Mouse (Mus musculus): ENCODE data around the gene Cmtm4. TPM values are rescaled to one million over a fixed set of nuclear protein-coding genes. Genes with fewer than 3 reads are reported as not detected.
"Not testable (repeated sequence)": the region's sequence is repeated elsewhere in the genome, so short reads cannot be mapped to it uniquely, and the experiment has no call there.

The Cmtm4 gene
- polyA plus RNA-seq, 1 experiment from 2014 or later, result 2.7 TPM

DNA sequence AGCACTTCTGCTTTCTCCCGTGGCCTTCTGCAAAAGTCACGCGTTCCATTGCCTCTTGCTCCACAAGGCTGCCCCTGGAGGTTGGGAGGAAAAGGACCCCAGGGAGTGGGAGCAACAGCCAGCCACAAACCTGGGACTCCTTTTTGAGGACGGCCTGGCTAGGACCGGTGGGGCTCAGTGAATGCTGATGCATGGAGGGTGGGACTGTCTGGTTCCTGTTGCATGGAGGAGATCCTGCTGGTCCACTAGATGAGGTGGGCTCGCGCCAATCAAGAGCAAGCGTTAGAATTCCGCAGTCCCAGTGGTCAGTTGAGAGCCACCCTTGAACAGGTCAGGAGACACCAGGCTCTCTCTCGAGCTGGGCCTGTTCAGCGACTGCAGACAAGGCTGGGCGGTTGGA, 73.7 kb downstream of the Cmtm4 start, which contains the start of gene Cmtm2b:
Gene Cmtm2b, plus strand, starts transcription at position 301 of the 400 bp plus-strand sequence.
- H3K4me1 ChIP-seq (replicated peaks); H3K36me3 ChIP-seq; H3K9me3 ChIP-seq; H3K27me3 ChIP-seq; H3K4me3 ChIP-seq; H3K4me2 ChIP-seq; H3K9ac ChIP-seq; ATAC-seq (ENCODE audit: low FRiP score, low read depth); H3K27ac ChIP-seq (replicated peaks): not testable (repeated sequence)
- 91% methylated on average over 12 of the region's 12 CpGs for WGBS

DNA sequence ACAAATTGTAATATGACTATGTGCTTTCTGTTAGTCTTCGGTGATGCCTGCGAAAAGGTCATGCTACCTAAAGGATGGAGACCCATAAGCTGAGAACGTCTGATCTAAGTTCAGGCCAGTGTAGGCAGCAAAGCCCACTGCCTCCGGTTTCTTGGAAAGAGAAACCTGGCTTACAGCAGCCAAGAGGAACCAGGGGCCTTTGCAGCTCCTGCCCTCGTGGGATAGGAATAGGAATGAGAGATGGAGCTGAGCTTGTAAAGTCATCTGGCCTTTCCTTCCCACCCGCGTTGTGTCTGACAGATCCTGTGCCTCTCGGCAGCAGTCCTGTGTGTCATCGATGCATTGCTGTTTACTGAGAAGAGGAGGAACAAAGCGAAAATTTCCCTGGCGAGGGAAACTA, 74.3 kb downstream of the Cmtm4 start, which contains the start of gene Gm11020:
Gene Gm11020, plus strand, starts transcription at position 301 of the 400 bp plus-strand sequence.
- not testable (repeated sequence) for H3K9ac ChIP-seq; ATAC-seq (ENCODE audit: low FRiP score, low read depth)
- 86% methylated on average over 9 of the region's 11 CpGs for WGBS

DNA sequence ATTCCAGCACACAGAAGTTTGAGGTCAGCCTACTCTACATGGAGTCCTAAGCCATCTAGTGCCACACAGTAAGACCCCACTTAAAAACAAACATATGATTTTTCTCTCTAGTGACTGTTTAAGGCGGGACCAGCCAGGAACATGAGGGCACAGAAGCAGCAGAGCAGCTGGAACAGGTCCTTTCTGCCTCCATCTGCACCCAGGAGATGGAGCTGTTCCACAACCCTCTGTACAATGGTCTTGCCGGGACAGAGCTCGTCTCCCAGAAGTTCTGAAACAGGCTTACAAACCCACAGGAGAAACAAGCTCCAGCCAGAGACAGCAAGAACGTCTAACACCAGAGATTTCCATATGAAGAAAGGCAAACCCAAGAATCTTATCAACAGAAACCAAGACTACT, 82.3 kb downstream of the Cmtm4 start:
- H3K36me3 ChIP-seq, result no peaks in the 10 kb centered on the region
- no peaks in the 10 kb centered on the region for H3K9me3 ChIP-seq
- H3K4me2 ChIP-seq, result no peak overlapping the region
- H3K9ac ChIP-seq, result no peak overlapping the region
- H3K4me1 ChIP-seq (replicated peaks), result no peaks in the 10 kb centered on the region
- no peak overlapping the region for H3K27ac ChIP-seq (replicated peaks)
- no peak overlapping the region for H3K4me3 ChIP-seq
- no peaks in the 10 kb centered on the region for H3K27me3 ChIP-seq
- no peak for ATAC-seq (ENCODE audit: low FRiP score, low read depth)
- 70% methylated on average over 4 of the region's 4 CpGs for WGBS

More for the DNA sequence above, 74.3 kb downstream of the Cmtm4 start, which contains the start of gene Gm11020:
- not testable (repeated sequence) for H3K4me2 ChIP-seq; H3K9me3 ChIP-seq; H3K27ac ChIP-seq (replicated peaks); H3K4me3 ChIP-seq; H3K4me1 ChIP-seq (replicated peaks); H3K36me3 ChIP-seq; H3K27me3 ChIP-seq

- 77% methylated on average over 3 of the region's 3 CpGs for WGBS
- H3K4me2 ChIP-seq; H3K36me3 ChIP-seq; H3K4me3 ChIP-seq; H3K27ac ChIP-seq (replicated peaks); H3K9ac ChIP-seq; H3K4me1 ChIP-seq (replicated peaks); H3K9me3 ChIP-seq; H3K27me3 ChIP-seq; ATAC-seq (ENCODE audit: low FRiP score, low read depth): not testable (repeated sequence)
Observed at GRCm38 (mm10) chr8:104312023-104312422, 83.6 kb downstream of the Cmtm4 start.

DNA sequence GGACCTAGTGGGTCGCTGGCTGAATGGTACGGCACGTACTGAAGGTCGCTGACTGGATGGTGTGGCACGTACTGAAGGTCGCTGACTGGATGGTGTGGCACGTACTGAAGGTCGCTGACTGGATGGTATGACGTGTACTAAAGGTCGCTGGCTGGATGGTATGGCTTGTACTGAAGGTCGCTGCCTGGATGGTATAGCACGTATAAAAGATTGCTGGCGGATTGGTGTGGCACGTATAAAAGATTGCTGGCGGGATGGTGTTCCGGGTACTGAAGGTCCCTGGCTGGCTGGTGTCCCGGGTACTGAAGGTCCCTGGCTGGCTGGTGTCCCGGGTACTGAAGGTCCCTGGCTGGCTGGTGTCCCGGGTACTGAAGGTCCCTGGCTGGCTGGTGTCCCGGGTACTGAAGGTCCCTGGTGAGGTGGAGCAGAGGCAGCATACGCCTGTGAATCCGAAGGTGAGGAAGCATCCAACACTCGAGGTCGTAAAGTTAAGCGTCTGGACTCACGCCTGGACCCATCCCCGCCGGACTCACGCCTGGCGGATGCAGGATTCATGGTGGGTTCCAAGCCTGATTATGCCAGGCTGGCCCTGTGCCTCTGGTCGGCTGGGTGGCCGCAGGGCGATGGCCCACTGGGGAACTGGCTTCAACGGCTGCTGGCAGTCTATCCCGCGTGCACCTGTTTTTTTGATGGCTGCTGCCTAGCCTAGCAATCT, 86.0 kb downstream of the Cmtm4 start, which contains the start of the genes Gm45711 and Cmtm1:
Gene Gm45711, minus strand, starts transcription at position 641 of the 715 bp plus-strand sequence.
Gene Cmtm1, minus strand, starts transcription at position 705 of the 715 bp plus-strand sequence.
- H3K9ac ChIP-seq; H3K9me3 ChIP-seq; H3K4me1 ChIP-seq (replicated peaks); H3K4me3 ChIP-seq; H3K27me3 ChIP-seq; H3K4me2 ChIP-seq; H3K36me3 ChIP-seq; H3K27ac ChIP-seq (replicated peaks): not testable (repeated sequence)
- peak; percentile 38; the same call in 1 of the 2 replicates for ATAC-seq (ENCODE audit: low FRiP score, low read depth)
- 84% methylated on average over 36 of the region's 36 CpGs for WGBS

GRCm38 (mm10) chr8:104308341-104308740, 87.3 kb downstream of the Cmtm4 start:
- H3K9ac ChIP-seq; H3K27ac ChIP-seq (replicated peaks); H3K27me3 ChIP-seq; H3K4me3 ChIP-seq; H3K36me3 ChIP-seq; ATAC-seq (ENCODE audit: low FRiP score, low read depth); H3K9me3 ChIP-seq; H3K4me2 ChIP-seq; H3K4me1 ChIP-seq (replicated peaks): not testable (repeated sequence)
- 64% methylated on average over 6 of the region's 6 CpGs for WGBS

DNA sequence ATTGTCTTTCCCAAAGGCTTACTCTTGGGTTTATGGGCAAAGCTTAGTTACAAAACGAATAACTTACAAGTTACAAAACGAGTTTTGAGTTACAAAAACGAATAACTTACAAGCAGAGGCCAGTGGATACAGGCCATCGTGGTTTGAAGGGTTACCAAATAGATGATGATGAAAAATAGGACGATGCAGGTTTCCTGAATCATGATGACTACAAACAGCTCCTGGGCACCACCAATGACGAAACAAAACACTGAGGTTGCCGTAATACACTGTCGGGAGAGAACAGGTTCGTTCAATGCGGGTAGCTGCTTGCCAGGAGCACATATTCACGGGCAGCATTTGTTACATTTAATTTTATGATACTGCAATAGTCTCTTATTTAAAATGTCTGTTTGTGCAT, 90.6 kb downstream of the Cmtm4 start:
- Histone ChIP-seq H3K4me3 (no peak overlapping the region), H3K9me3 (no peaks in the 10 kb centered on the region), H3K27me3 (no peaks in the 10 kb centered on the region), H3K36me3 (no peaks in the 10 kb centered on the region), H3K9ac (no peak overlapping the region), H3K4me2 (no peak overlapping the region), H3K4me1 (replicated peaks) (peaks cover 7% of the 10 kb centered on the region; the same call in 1 of the 2 replicates), H3K27ac (replicated peaks) (no peak overlapping the region)
- ATAC-seq (ENCODE audit: low FRiP score, low read depth), result no peak
- 91% methylated on average over 11 of the region's 11 CpGs for WGBS

DNA sequence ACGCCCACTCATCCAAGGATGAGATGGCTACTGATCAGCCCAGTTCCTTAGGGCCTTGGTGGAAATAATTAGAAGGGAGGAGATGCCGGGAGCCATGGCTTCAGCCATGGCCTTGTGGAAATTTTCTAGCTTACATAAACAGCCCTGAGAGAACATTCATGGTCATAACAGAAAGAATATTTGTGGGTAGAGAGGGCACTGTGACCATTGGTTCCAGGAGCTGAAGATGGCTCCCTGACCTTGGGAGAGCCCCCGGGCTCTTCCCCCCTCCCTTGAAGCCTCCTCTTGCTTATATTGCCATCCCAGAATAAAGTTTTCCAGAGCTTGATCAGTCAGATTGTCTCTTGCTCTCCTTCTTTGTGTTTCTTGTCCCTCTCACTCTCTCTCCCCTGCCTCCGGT, 93.1 kb downstream of the Cmtm4 start:
- H3K27ac ChIP-seq (replicated peaks); H3K27me3 ChIP-seq; H3K4me2 ChIP-seq; H3K36me3 ChIP-seq; H3K4me3 ChIP-seq; H3K4me1 ChIP-seq (replicated peaks); H3K9ac ChIP-seq; H3K9me3 ChIP-seq; ATAC-seq (ENCODE audit: low FRiP score, low read depth): not testable (repeated sequence)
- WGBS, result 85% methylated on average over 4 of the region's 4 CpGs

DNA sequence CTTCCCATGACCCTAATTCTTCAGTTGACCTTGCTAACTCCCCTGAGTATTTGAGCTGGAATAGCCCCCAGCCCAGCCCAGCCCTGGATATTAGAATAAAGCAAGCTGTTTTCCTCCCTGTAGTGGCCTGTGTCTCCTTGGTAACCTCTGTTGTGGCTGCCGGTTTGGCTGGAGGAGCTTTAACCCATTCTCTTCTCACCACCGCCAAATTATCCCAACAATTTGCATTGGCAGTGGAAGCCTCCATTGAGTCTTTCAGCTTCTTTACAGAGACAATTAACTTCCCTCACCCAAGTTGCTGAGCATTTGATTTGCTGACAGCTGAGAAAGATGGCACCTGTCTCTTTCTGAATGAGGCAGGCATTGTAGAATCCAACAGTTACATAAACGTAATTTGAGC, 94.0 kb downstream of the Cmtm4 start:
- H3K36me3 ChIP-seq; H3K4me1 ChIP-seq (replicated peaks); H3K4me2 ChIP-seq; H3K27me3 ChIP-seq; H3K4me3 ChIP-seq; H3K9me3 ChIP-seq; H3K9ac ChIP-seq; H3K27ac ChIP-seq (replicated peaks): not testable (repeated sequence)
- WGBS, result 2% methylated on average over 3 of the region's 3 CpGs
- ATAC-seq (ENCODE audit: low FRiP score, low read depth), result peak; percentile 73; the same call in 1 of the 2 replicates

Other genes starting within 250 kb of the Cmtm4 start
- 7.1 and 7.4 TPM in 2 replicates for gene Bean1, start 225.4 kb downstream of the Cmtm4 start, polyA plus RNA-seq (2015; fragmentation: Nextera tagmentation; extraction: Ambion mirVana)
- 48.2 and 49.6 TPM in 2 replicates for gene Tk2, start 147.2 kb downstream of the Cmtm4 start, polyA plus RNA-seq (2015; fragmentation: Nextera tagmentation; extraction: Ambion mirVana)
- 35.7 TPM in 2 replicates for gene Cklf, start 144.9 kb downstream of the Cmtm4 start, polyA plus RNA-seq (2015; fragmentation: Nextera tagmentation; extraction: Ambion mirVana)
- not detected in 2 replicates for gene Cmtm2a, start 102.6 kb downstream of the Cmtm4 start, polyA plus RNA-seq (2015; fragmentation: Nextera tagmentation; extraction: Ambion mirVana)
- gene Gm45711, start 85.7 kb downstream of the Cmtm4 start, polyA plus RNA-seq (2015; fragmentation: Nextera tagmentation; extraction: Ambion mirVana), result not detected in 2 replicates
- not detected in 2 replicates for gene Cmtm1, start 85.7 kb downstream of the Cmtm4 start, polyA plus RNA-seq (2015; fragmentation: Nextera tagmentation; extraction: Ambion mirVana)
- gene Gm11020, start 74.2 kb downstream of the Cmtm4 start, polyA plus RNA-seq (2015; fragmentation: Nextera tagmentation; extraction: Ambion mirVana), result not detected in 2 replicates
- not detected in 2 replicates for gene Cmtm2b, start 73.6 kb downstream of the Cmtm4 start, polyA plus RNA-seq (2015; fragmentation: Nextera tagmentation; extraction: Ambion mirVana)
- 39.5 and 44.1 TPM in 2 replicates for gene Cmtm3, start 56.4 kb downstream of the Cmtm4 start, polyA plus RNA-seq (2015; fragmentation: Nextera tagmentation; extraction: Ambion mirVana)
- 106 and 109 TPM in 2 replicates for gene Dync1li2, start 47.2 kb upstream of the Cmtm4 start, polyA plus RNA-seq (2015; fragmentation: Nextera tagmentation; extraction: Ambion mirVana)
- 0.62 and 0.65 TPM in 2 replicates for gene Terb1, start 114.1 kb upstream of the Cmtm4 start, polyA plus RNA-seq (2015; fragmentation: Nextera tagmentation; extraction: Ambion mirVana)
- gene Nae1, start 138.8 kb upstream of the Cmtm4 start, polyA plus RNA-seq (2015; fragmentation: Nextera tagmentation; extraction: Ambion mirVana), result 103 and 107 TPM in 2 replicates
- 2.7 and 4.0 TPM in 2 replicates for gene Car7, start 138.9 kb upstream of the Cmtm4 start, polyA plus RNA-seq (2015; fragmentation: Nextera tagmentation; extraction: Ambion mirVana)
- 17.9 and 20.6 TPM in 2 replicates for gene Pdp2, start 195.6 kb upstream of the Cmtm4 start, polyA plus RNA-seq (2015; fragmentation: Nextera tagmentation; extraction: Ambion mirVana)
- not detected in 2 replicates for gene Cdh16, start 228.6 kb upstream of the Cmtm4 start, polyA plus RNA-seq (2015; fragmentation: Nextera tagmentation; extraction: Ambion mirVana)
- 3.0 and 3.9 TPM in 2 replicates for gene Rrad, start 235.5 kb upstream of the Cmtm4 start, polyA plus RNA-seq (2015; fragmentation: Nextera tagmentation; extraction: Ambion mirVana)
- 125 and 131 TPM in 2 replicates for gene Ciao2b, start 246.2 kb upstream of the Cmtm4 start, polyA plus RNA-seq (2015; fragmentation: Nextera tagmentation; extraction: Ambion mirVana)